Mouse (Mus musculus): Measurements from ENCODE around the gene Cnga2.

- TF ChIP-seq POLR2A (IDR thresholded peaks at IDR 0.05; ENCODE audit: low read depth, low read length) (no peak), CTCF (IDR thresholded peaks at IDR 0.05; ENCODE audit: borderline replicate concordance, insufficient read depth, low read length) (no peak)
These were observed 7.9 kb upstream of the Cnga2 start for GRCm38 (mm10) chrX:71983775-71984174.
